Mouse (Mus musculus) mesoderm, embryonic 11.5 days (tissue): ENCODE results near the gene Gm45208.
A peak's percentile ranks its signal among the peaks of the same experiment; 100 is the strongest.
"Not testable (repeated sequence)": the region's sequence is repeated elsewhere in the genome, so short reads cannot be mapped to it uniquely, and the experiment has no call there.

ENCODE experiments used
- DNase-seq: peaks from one replicate; pipeline ENCODE4 v3.0.0-alpha.2; 2012; ENCODE audit warnings: low read depth, low spot score

Gm45208 gene

GRCm38 (mm10) chrX:7727176-7727575 is 5.1 kb downstream of the Gm45208 start:
- no peak for DNase-seq

- peak; percentile 86 for DNase-seq
Observed at GRCm38 (mm10) chrX:7728215-7728921, 6.3 kb downstream of the Gm45208 start, which contains the start of gene Praf2. Praf2 (plus strand) TSS chrX:7728439.

- DNase-seq = no peak
Observed at GRCm38 (mm10) chrX:7728922-7729265, 6.8 kb downstream of the Gm45208 start.

- peak; percentile 60 for DNase-seq
Observed at GRCm38 (mm10) chrX:7733571-7734156, 11.6 kb downstream of the Gm45208 start.

GRCm38 (mm10) chrX:7739336-7740081 is 17.5 kb downstream of the Gm45208 start:
- no peak for DNase-seq

- no peak for DNase-seq
Observed at GRCm38 (mm10) chrX:7740082-7740819, 18.2 kb downstream of the Gm45208 start.

- DNase-seq = no peak
Observed at GRCm38 (mm10) chrX:7741103-7741502, 19.1 kb downstream of the Gm45208 start.

GRCm38 (mm10) chrX:7743470-7743869 is 21.4 kb downstream of the Gm45208 start:
- DNase-seq = no peak

GRCm38 (mm10) chrX:7744940-7745339 is 22.9 kb downstream of the Gm45208 start:
- DNase-seq = no peak

- DNase-seq = no peak
Observed at GRCm38 (mm10) chrX:7745429-7745828, 23.4 kb downstream of the Gm45208 start.

GRCm38 (mm10) chrX:7750432-7751116 is 28.5 kb downstream of the Gm45208 start, which contains the start of gene Ccdc120:
Ccdc120 (minus strand) TSS chrX:7750905.
- DNase-seq = peak; percentile 83

- DNase-seq = not testable (repeated sequence)
Observed at GRCm38 (mm10) chrX:7753627-7754026, 31.6 kb downstream of the Gm45208 start.

- peak; percentile 94 for DNase-seq
Observed at GRCm38 (mm10) chrX:7762137-7762920, 40.3 kb downstream of the Gm45208 start, which contains the start of gene Tfe3. Tfe3 (plus strand) TSS chrX:7762560.

GRCm38 (mm10) chrX:7762921-7763197 is 40.8 kb downstream of the Gm45208 start:
- no peak for DNase-seq

- DNase-seq = no peak
Observed at GRCm38 (mm10) chrX:7763631-7764393, 41.8 kb downstream of the Gm45208 start.

- no peak for DNase-seq
Observed at GRCm38 (mm10) chrX:7764657-7765280, 42.7 kb downstream of the Gm45208 start.

GRCm38 (mm10) chrX:7765281-7765670 is 43.2 kb downstream of the Gm45208 start:
- no peak for DNase-seq

GRCm38 (mm10) chrX:7765764-7766163 is 43.7 kb downstream of the Gm45208 start:
- DNase-seq = peak; percentile 28

GRCm38 (mm10) chrX:7769302-7770017 is 47.4 kb downstream of the Gm45208 start:
- DNase-seq = no peak
